Mouse (Mus musculus) left cerebral cortex, postnatal 4 days (tissue): ENCODE data around the gene Gm3371. TPM values are rescaled to one million over a fixed set of nuclear protein-coding genes. Genes with fewer than 3 reads are reported as not detected.
"Not testable (repeated sequence)": the region's sequence is repeated elsewhere in the genome, so short reads cannot be mapped to it uniquely, and the experiment has no call there.

Experiments
- DNase-seq: peaks from one replicate; pipeline ENCODE4 v3.0.0-alpha.2; 2022
- intact Hi-C: fragments of 180-260 bp; cut with DNase I; formaldehyde crosslinking; loops from one replicate; pipeline ENCODE4 v1.15.1; 2025
- total RNA-seq, 2 experiments: library from RNA; stranded (reverse); gene quantifications; 2 replicates each; pipeline ENCODE4 v1.2.3; 2021

The Gm3371 gene
- total RNA-seq = not detected

DNA sequence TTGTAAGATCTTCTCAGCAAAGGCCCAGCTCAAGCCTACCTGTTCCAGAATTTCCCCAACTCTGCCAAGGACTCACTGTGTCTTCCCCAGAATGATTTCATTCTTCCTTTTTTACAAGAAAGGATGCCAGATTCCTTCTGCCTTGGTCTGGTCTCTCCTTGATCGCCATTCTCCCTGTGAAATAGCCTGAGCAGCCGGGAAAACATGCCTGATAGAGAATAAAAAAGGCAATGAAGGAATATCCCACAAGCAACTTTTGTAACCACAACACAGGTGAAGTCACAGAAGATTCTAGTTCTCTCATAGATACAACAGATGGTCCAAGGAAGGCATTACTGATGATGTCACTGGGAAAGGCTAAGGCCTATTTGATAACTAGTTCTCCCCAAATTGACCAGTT, at the start of gene Gm3371:
TSS of gene Gm3371 (minus strand) at position 101 of the 400 bp plus-strand sequence.
- DNase-seq, intact Hi-C loops: not testable (repeated sequence)

DNA sequence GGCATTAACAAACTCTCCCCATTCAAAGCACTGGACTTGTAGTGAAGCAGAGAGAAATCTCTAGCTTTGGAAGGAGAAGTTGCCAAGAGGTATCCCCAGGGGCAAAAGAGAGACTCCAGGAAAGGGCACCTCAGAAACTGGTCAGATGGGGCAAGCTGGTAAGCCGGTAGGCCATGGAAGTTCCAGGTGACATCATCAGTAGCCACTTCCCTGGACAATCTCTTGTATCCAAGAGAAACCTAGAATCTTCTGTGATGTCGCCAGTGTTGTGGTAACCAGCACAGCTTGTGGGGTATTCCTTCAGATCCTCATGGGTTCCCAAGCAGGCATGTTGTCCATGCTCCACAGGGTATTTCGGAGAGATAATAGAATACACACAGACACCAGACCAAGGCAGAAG, 22.8 kb upstream of the Gm3371 start, which contains the start of gene Gm8232:
TSS of gene Gm8232 (plus strand) at position 301 of the 400 bp plus-strand sequence.
- DNase-seq, intact Hi-C loops: not testable (repeated sequence)

DNA sequence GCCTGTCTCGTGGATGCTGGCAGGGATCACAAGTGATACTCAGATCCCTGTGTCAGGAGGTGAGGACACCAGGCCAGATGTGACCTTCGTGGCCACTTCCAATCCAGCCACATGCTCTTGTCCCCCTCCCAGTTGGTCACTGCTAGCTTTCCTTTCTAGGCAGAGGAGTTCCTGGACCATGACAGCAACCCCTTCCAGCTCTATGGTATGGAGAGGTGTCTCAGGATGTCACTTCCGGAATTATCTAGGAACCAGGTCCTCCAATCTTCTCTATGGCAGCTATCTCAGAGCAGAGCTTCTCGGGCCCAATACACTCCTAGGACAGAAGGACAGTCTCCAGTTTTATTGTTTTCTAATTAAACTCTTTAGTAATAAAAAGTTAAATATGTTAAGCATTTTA, 26.3 kb downstream of the Gm3371 start:
- DNase-seq = not testable (repeated sequence)

DNA sequence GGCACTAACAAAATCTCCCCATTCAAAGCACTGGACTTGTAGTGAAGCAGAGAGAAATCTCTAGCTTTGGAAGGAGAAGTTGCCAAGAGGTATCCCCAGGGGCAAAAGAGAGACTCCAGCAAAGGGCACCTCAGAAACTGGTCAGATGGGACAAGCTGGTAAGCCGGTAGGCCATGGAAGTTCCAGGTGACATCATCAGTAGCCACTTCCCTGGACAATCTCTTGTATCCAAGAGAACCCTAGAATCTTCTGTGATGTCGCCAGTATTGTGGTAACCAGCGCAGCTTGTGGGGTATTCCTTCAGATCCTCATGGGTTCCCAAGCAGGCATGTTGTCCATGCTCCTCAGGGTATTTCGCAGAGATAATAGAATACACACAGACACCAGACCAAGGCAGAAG, 45.4 kb downstream of the Gm3371 start, which contains the start of gene Gm8229:
TSS of gene Gm8229 (plus strand) at position 301 of the 400 bp plus-strand sequence.
- DNase-seq, intact Hi-C loops: not testable (repeated sequence)

More for the DNA sequence above, 26.3 kb downstream of the Gm3371 start:
- intact Hi-C loops = not testable (repeated sequence)

DNA sequence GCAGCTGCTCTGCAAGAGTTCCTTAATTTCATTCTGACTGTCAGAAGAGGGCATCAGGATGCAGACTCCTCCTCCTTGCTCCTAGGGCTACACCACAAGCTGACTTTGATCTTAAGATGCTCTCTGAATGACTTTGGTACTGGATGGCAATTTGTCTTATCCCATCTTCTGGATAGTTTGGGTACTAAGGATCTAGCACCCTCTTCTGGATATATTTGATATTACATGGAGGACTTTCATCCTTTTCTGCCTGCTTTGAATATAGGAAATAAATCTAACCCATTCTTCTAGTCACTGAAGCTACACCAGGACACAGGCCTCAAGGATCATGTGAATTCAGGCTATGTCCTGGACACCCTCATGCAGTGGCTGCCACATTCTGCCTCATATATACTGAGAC, 48.2 kb downstream of the Gm3371 start:
- intact Hi-C loops, DNase-seq: not testable (repeated sequence)

DNA sequence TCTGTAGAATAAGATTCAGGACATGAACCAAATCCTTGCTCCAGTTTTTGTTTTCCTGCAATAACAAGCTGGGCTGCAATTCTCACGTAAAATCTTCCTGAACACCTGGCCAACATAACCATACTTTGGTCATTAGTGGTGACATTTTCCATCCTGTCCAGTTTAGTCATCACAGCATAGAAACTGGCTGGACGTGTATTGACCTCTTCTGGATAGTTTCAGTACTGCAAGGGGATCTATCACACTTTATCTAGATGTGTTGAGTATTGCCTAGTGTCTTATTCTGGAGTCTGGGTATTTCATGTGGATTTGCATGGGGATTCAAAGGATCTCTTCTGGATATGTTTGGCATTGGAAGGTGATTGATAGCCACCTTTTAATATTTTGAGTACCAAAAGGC, 49.1 kb downstream of the Gm3371 start:
- DNase-seq, intact Hi-C loops: not testable (repeated sequence)

Other genes starting within 250 kb of the Gm3371 start
- gene Gm8212, start 213.0 kb downstream of the Gm3371 start, total RNA-seq = not detected
- gene 4930503E14Rik, start 197.4 kb downstream of the Gm3371 start, total RNA-seq = not detected
- not detected for gene Gm8220, start 125.1 kb downstream of the Gm3371 start, total RNA-seq
- not detected for gene Gm5930, start 72.1 kb downstream of the Gm3371 start, total RNA-seq
- gene Gm8229, start 45.3 kb downstream of the Gm3371 start, total RNA-seq = not detected
- gene Gm8232, start 22.9 kb upstream of the Gm3371 start, total RNA-seq = not detected
- gene BC061237, start 81.8 kb upstream of the Gm3371 start, total RNA-seq = not detected
- gene Gm17093, start 107.6 kb upstream of the Gm3371 start, total RNA-seq = not detected
- gene Gm8247, start 172.5 kb upstream of the Gm3371 start, total RNA-seq = not detected
- gene Gm5624, start 217.2 kb upstream of the Gm3371 start, total RNA-seq = not detected